Mouse (Mus musculus) c-Kit-negative CD71-positive TER-119-positive erythroid progenitor cells, embryonic 14.5 days (primary cell): ENCODE results near the gene Tinagl1.
A peak's percentile ranks its signal among the peaks of the same experiment; 100 is the strongest.

Source experiments
- DNase-seq: peaks from one replicate; pipeline ENCODE4 v3.0.0-alpha.2; 2013; ENCODE audit warnings: low read depth, low spot score

Gene Tinagl1

GRCm38 (mm10) chr4:130175072-130175711, at the start of gene Tinagl1:
Tinagl1 (minus strand) TSS chr4:130175122.
- no peak for DNase-seq

GRCm38 (mm10) chr4:130224071-130224470, 49.1 kb upstream of the Tinagl1 start:
- DNase-seq: no peak

GRCm38 (mm10) chr4:130222179-130222578, 47.3 kb upstream of the Tinagl1 start, which contains the start of gene Gm853:
Gm853 (minus strand) TSS chr4:130222401.
- DNase-seq: no peak

- no peak for DNase-seq
These were observed 45.3 kb upstream of the Tinagl1 start for GRCm38 (mm10) chr4:130220176-130220575.

- DNase-seq: no peak
These were observed 40.5 kb upstream of the Tinagl1 start for GRCm38 (mm10) chr4:130215392-130215791.

GRCm38 (mm10) chr4:130213857-130214256, 38.9 kb upstream of the Tinagl1 start:
- DNase-seq: no peak

- no peak for DNase-seq
These were observed 38.3 kb upstream of the Tinagl1 start for GRCm38 (mm10) chr4:130213197-130213596.

GRCm38 (mm10) chr4:130212421-130212820, 37.5 kb upstream of the Tinagl1 start:
- peak; percentile 64 for DNase-seq

- DNase-seq: no peak
These were observed 36.9 kb upstream of the Tinagl1 start for GRCm38 (mm10) chr4:130211870-130212269.

- peak; percentile 62 for DNase-seq
These were observed 24.1 kb upstream of the Tinagl1 start for GRCm38 (mm10) chr4:130198694-130199670.

- no peak for DNase-seq
These were observed 21.6 kb upstream of the Tinagl1 start for GRCm38 (mm10) chr4:130196542-130196941.

GRCm38 (mm10) chr4:130195924-130196323, 21.0 kb upstream of the Tinagl1 start:
- DNase-seq: no peak

GRCm38 (mm10) chr4:130192266-130192665, 17.3 kb upstream of the Tinagl1 start:
- no peak for DNase-seq

GRCm38 (mm10) chr4:130189606-130190005, 14.7 kb upstream of the Tinagl1 start:
- DNase-seq: no peak

- DNase-seq: peak; percentile 59
These were observed 13.9 kb upstream of the Tinagl1 start for GRCm38 (mm10) chr4:130188806-130189297.

GRCm38 (mm10) chr4:130186891-130187290, 12.0 kb upstream of the Tinagl1 start:
- no peak for DNase-seq

GRCm38 (mm10) chr4:130186450-130186849, 11.5 kb upstream of the Tinagl1 start:
- no peak for DNase-seq

GRCm38 (mm10) chr4:130183879-130184278, 9.0 kb upstream of the Tinagl1 start:
- no peak for DNase-seq

- no peak for DNase-seq
These were observed 8.1 kb upstream of the Tinagl1 start for GRCm38 (mm10) chr4:130183023-130183422.

- DNase-seq: no peak
These were observed 7.0 kb upstream of the Tinagl1 start for GRCm38 (mm10) chr4:130181886-130182285.

GRCm38 (mm10) chr4:130180909-130181602, 6.1 kb upstream of the Tinagl1 start:
- no peak for DNase-seq

- no peak for DNase-seq
These were observed 5.0 kb upstream of the Tinagl1 start for GRCm38 (mm10) chr4:130179876-130180275.
